Mouse (Mus musculus) mesoderm, embryonic 11.5 days (tissue): ENCODE results near the gene Pih1d2.

Source experiments
- DNase-seq: peaks from one replicate; pipeline ENCODE4 v3.0.0-alpha.2; 2012; ENCODE audit warnings: low read depth, low spot score

Gene Pih1d2

GRCm38 (mm10) chr9:50616766-50617603 lies at the start of gene Pih1d2, which contains the start of gene Nkapd1:
Pih1d2 (plus strand) TSS chr9:50617321.
Nkapd1 (minus strand) TSS chr9:50617464.
- DNase-seq: peak; percentile 95

- DNase-seq: no peak
Observed at GRCm38 (mm10) chr9:50567372-50567771, 49.7 kb upstream of the Pih1d2 start.

- no peak for DNase-seq
Observed at GRCm38 (mm10) chr9:50567881-50568280, 49.2 kb upstream of the Pih1d2 start.

GRCm38 (mm10) chr9:50569599-50570525 lies 47.3 kb upstream of the Pih1d2 start:
- DNase-seq: no peak

- DNase-seq: no peak
Observed at GRCm38 (mm10) chr9:50580370-50580769, 36.8 kb upstream of the Pih1d2 start.

GRCm38 (mm10) chr9:50585145-50585818 lies 31.8 kb upstream of the Pih1d2 start:
- no peak for DNase-seq

GRCm38 (mm10) chr9:50586955-50587354 lies 30.2 kb upstream of the Pih1d2 start:
- no peak for DNase-seq

- no peak for DNase-seq
Observed at GRCm38 (mm10) chr9:50590856-50591518, 26.1 kb upstream of the Pih1d2 start.

GRCm38 (mm10) chr9:50592955-50593354 lies 24.2 kb upstream of the Pih1d2 start:
- no peak for DNase-seq

- peak; percentile 40 for DNase-seq
Observed at GRCm38 (mm10) chr9:50593544-50593943, 23.6 kb upstream of the Pih1d2 start.

- DNase-seq: no peak
Observed at GRCm38 (mm10) chr9:50594794-50595417, 22.2 kb upstream of the Pih1d2 start.

GRCm38 (mm10) chr9:50596973-50597372 lies 20.1 kb upstream of the Pih1d2 start:
- no peak for DNase-seq

- DNase-seq: no peak
Observed at GRCm38 (mm10) chr9:50601536-50601935, 15.6 kb upstream of the Pih1d2 start.

GRCm38 (mm10) chr9:50602055-50602845 lies 14.9 kb upstream of the Pih1d2 start:
- no peak for DNase-seq

- DNase-seq: peak; percentile 97
Observed at GRCm38 (mm10) chr9:50603189-50603997, 13.7 kb upstream of the Pih1d2 start, which contains the start of the genes Sdhd and Timm8b. Sdhd (minus strand) TSS chr9:50603812. Timm8b (plus strand) TSS chr9:50603910.

GRCm38 (mm10) chr9:50603998-50604324 lies 13.2 kb upstream of the Pih1d2 start:
- no peak for DNase-seq

- DNase-seq: no peak
Observed at GRCm38 (mm10) chr9:50604338-50604737, 12.8 kb upstream of the Pih1d2 start.

- no peak for DNase-seq
Observed at GRCm38 (mm10) chr9:50612115-50612514, 5.0 kb upstream of the Pih1d2 start.

GRCm38 (mm10) chr9:50616161-50616560 lies 960 bp upstream of the Pih1d2 start:
- DNase-seq: no peak
